Mouse (Mus musculus) stomach, embryonic 16.5 days (tissue): Measurements from ENCODE around the gene Gm49342. TPM values are rescaled to one million over a fixed set of nuclear protein-coding genes. Genes with fewer than 3 reads are reported as not detected.
"Not testable (repeated sequence)": the region's sequence is repeated elsewhere in the genome, so short reads cannot be mapped to it uniquely, and the experiment has no call there.

ENCODE experiments used
- ATAC-seq: fragments of 200-750 bp; cut with Nextera tagmentation; 2 replicates; pipeline ENCODE4 v1.8.0; 2017; ENCODE audit warnings: moderate number of reproducible peaks, moderate TSS enrichment; ENCODE audit not compliant: insufficient read depth, low FRiP score
- H3K27ac ChIP-seq: fragments of 300-500 bp; sonication (generic); 2 replicates; pipeline ENCODE4 v1.5.1; 2014; ENCODE audit warnings: low read length
- H3K27me3 ChIP-seq: fragments of 300-500 bp; sonication (generic); 2 replicates; pipeline ENCODE4 v1.6.1; 2014; ENCODE audit warnings: low read length, control low read depth, mixed read lengths; ENCODE audit not compliant: control insufficient read depth, insufficient read depth
- H3K36me3 ChIP-seq: fragments of 300-500 bp; sonication (generic); 2 replicates; pipeline ENCODE4 v1.6.1; 2014; ENCODE audit warnings: low read length; ENCODE audit not compliant: control insufficient read depth, insufficient read depth
- H3K4me1 ChIP-seq: fragments of 300-500 bp; sonication (generic); 2 replicates; pipeline ENCODE4 v1.6.1; 2014; ENCODE audit warnings: low read length, control low read depth, mixed read lengths; ENCODE audit not compliant: control insufficient read depth, insufficient read depth
- H3K4me2 ChIP-seq: fragments of 300-500 bp; sonication (generic); 2 replicates; pipeline ENCODE4 v1.6.1; 2014; ENCODE audit warnings: low read depth, low read length, mixed read lengths
- H3K4me3 ChIP-seq: fragments of 300-500 bp; sonication (generic); replicated peaks from 2 replicates; pipeline ENCODE4 v1.5.1; 2014; ENCODE audit warnings: mild to moderate bottlenecking, low read length
- H3K9ac ChIP-seq: fragments of 300-500 bp; sonication (generic); 2 replicates; pipeline ENCODE4 v1.6.1; 2014; ENCODE audit warnings: low read length
- H3K9me3 ChIP-seq: fragments of 300-500 bp; sonication (generic); replicated peaks from 2 replicates; pipeline ENCODE4 v1.6.1; 2016; ENCODE audit warnings: low read length, control low read depth; ENCODE audit not compliant: control insufficient read depth
- WGBS: fragments of 180-500 bp; shearing (Covaris S2); extraction: QIAGEN DNeasy Blood & Tissue Kit; methylation state at CpG from one replicate; pipeline ENCODE4 v1.1.7; 2014; 5-methylcytosine and 5-hydroxymethylcytosine counted together
- polyA plus RNA-seq: library from polyadenylated mRNA; unstranded; fragments of >200 nt; fragmentation: Nextera tagmentation; extraction: Ambion mirVana; gene quantifications from 2 replicates; pipeline ENCODE4 v1.2.1, GENCODE M21; 2015

Gm49342 gene
- polyA plus RNA-seq, 1 experiment from 2014 or later: not detected

GRCm38 (mm10) chr14:50930377-50930753, 14.0 kb upstream of the Gm49342 start:
- Histone ChIP-seq H3K9me3 (no peaks in the 10 kb centered on the region), H3K9ac (peak overlapping the region; percentile 98), H3K4me2 (peak overlapping the region; percentile 83), H3K36me3 (peaks cover 19% of the 10 kb centered on the region; the same call in 1 of the 2 replicates), H3K27me3 (no peaks in the 10 kb centered on the region), H3K27ac (peak overlapping the region; percentile 96), H3K4me3 (peak overlapping the region; percentile 99), H3K4me1 (peaks cover 12% of the 10 kb centered on the region)
- peak; percentile 58 for ATAC-seq
- WGBS: under 1% methylated on average over 38 of the region's 38 CpGs

- Histone ChIP-seq H3K9me3 (no peaks in the 10 kb centered on the region), H3K4me3 (peak within 1 kb of the TSS; percentile 99), H3K27ac (peak within 1 kb of the TSS; percentile 96), H3K36me3 (peaks cover 18% of the 10 kb centered on the region; the same call in 1 of the 2 replicates), H3K9ac (peak within 1 kb of the TSS; percentile 98), H3K4me1 (peaks cover 10% of the 10 kb centered on the region), H3K27me3 (no peaks in the 10 kb centered on the region), H3K4me2 (peak within 1 kb of the TSS; percentile 83)
- WGBS: under 1% methylated on average over 67 of the region's 68 CpGs
- ATAC-seq: peak; percentile 99
Observed at GRCm38 (mm10) chr14:50930754-50931492, 13.4 kb upstream of the Gm49342 start, which contains the start of the genes Pip4p1 and Pnp. TSS of gene Pip4p1 (minus strand) at chr14:50930856. TSS of gene Pnp (plus strand) at chr14:50931082.

DNA sequence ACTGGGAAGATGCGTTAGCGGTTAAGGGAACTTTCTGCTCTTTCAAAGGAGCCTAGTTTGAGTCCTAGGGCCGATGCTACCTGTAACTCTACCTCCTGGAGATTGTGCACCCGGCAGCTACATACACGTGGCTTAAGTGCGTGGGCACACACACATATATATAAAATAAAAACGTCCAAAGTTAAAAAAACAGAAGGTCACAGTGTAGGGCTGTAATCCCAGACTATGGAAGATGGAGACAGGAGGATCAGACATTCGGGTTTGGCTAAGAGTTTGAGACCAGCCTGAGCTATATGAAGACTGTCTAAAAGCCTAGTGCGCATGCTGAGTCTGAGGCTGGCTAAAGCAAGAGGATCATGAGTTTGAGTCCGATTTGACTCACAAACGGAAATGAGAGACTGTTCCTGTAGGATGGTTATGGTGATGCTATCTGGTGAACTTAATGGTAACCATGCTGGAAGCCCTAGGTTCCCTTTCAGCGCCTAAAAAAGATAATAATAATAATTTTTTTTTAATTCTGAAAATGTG, 12.8 kb upstream of the Gm49342 start:
- Histone ChIP-seq H3K4me2 (peak overlapping the region; percentile 82), H3K36me3 (peaks cover 13% of the 10 kb centered on the region; the same call in 1 of the 2 replicates), H3K27me3 (no peaks in the 10 kb centered on the region), H3K9ac (peak overlapping the region; percentile 70), H3K27ac (peak overlapping the region; percentile 90), H3K4me1 (peaks cover 8% of the 10 kb centered on the region; the same call in 1 of the 2 replicates), H3K9me3 (no peaks in the 10 kb centered on the region), H3K4me3 (peak overlapping the region; percentile 99)
- ATAC-seq: no peak
- WGBS: 8% methylated on average over 12 of the region's 12 CpGs

- no peaks in the 10 kb centered on the region for H3K4me1 ChIP-seq
- H3K4me3 ChIP-seq: no peak overlapping the region
- H3K27ac ChIP-seq: no peak overlapping the region
- no peaks in the 10 kb centered on the region for H3K36me3 ChIP-seq
- no peaks in the 10 kb centered on the region for H3K9me3 ChIP-seq
- no peaks in the 10 kb centered on the region for H3K27me3 ChIP-seq
- ATAC-seq: no peak
- WGBS: 34% methylated on average over 1 of the region's 1 CpGs
- no peak overlapping the region for H3K4me2 ChIP-seq
- H3K9ac ChIP-seq: no peak overlapping the region
Observed at GRCm38 (mm10) chr14:50936649-50937048, 7.7 kb upstream of the Gm49342 start.

GRCm38 (mm10) chr14:50938119-50938908, 6.0 kb upstream of the Gm49342 start:
- no peak overlapping the region for H3K4me2 ChIP-seq
- H3K27me3 ChIP-seq: no peaks in the 10 kb centered on the region
- no peaks in the 10 kb centered on the region for H3K9me3 ChIP-seq
- no peaks in the 10 kb centered on the region for H3K36me3 ChIP-seq
- ATAC-seq: no peak
- H3K4me1 ChIP-seq: no peaks in the 10 kb centered on the region
- 86% methylated on average over 3 of the region's 3 CpGs for WGBS
- no peak overlapping the region for H3K4me3 ChIP-seq
- H3K27ac ChIP-seq: no peak overlapping the region
- no peak overlapping the region for H3K9ac ChIP-seq

GRCm38 (mm10) chr14:50938940-50939339, 5.4 kb upstream of the Gm49342 start:
- Histone ChIP-seq H3K36me3 (no peaks in the 10 kb centered on the region), H3K9me3 (no peaks in the 10 kb centered on the region), H3K4me3 (no peak overlapping the region), H3K27me3 (no peaks in the 10 kb centered on the region), H3K27ac (no peak overlapping the region), H3K4me2 (no peak overlapping the region), H3K9ac (no peak overlapping the region), H3K4me1 (no peaks in the 10 kb centered on the region)
- 43% methylated on average over 2 of the region's 2 CpGs for WGBS
- no peak for ATAC-seq

- under 1% methylated on average over 15 of the region's 15 CpGs for WGBS
- H3K4me1 ChIP-seq: not testable (repeated sequence)
- peak; percentile 91 for ATAC-seq
Observed at GRCm38 (mm10) chr14:50944668-50945033, 334 bp downstream of the Gm49342 start.

DNA sequence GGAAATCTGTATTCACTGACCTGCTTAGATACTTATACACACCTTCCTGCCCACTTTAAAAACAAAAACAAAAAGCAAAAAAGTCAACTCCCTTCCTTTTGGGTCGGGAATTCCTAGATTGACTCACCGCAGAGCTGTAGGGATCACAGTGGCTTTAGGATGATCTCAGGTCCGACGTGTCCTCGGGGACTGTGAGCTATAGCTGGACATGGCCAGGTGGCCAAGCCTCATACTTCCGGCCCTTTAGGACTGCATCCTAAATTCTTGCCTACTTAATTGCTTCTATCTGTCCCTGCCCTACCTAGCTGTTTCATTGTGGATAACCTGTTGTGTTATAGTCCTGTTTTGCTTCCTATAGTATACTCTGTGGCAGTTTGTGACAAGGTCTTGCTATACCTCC, 764 bp downstream of the Gm49342 start:
- peak overlapping the region; percentile 88 for H3K27ac ChIP-seq
- H3K4me3 ChIP-seq: peak overlapping the region; percentile 60
- not testable (repeated sequence) for H3K4me1 ChIP-seq, H3K27me3 ChIP-seq, H3K36me3 ChIP-seq, ATAC-seq, H3K9me3 ChIP-seq
- H3K9ac ChIP-seq: peak overlapping the region; percentile 72
- WGBS: 7% methylated on average over 6 of the region's 6 CpGs
- peak overlapping the region; percentile 69 for H3K4me2 ChIP-seq

More at GRCm38 (mm10) chr14:50944668-50945033, 334 bp downstream of the Gm49342 start:
- Histone ChIP-seq H3K4me3 (peak overlapping the region; percentile 60), H3K4me2 (peak overlapping the region; percentile 69), H3K9ac (peak overlapping the region; percentile 72), H3K27ac (peak overlapping the region; percentile 88)
- not testable (repeated sequence) for H3K9me3 ChIP-seq, H3K36me3 ChIP-seq, H3K27me3 ChIP-seq

- H3K27me3 ChIP-seq, H3K4me1 ChIP-seq, H3K36me3 ChIP-seq, H3K9me3 ChIP-seq, H3K27ac ChIP-seq, ATAC-seq: not testable (repeated sequence)
- H3K4me3 ChIP-seq: peak overlapping the region; percentile 60
- peak overlapping the region; percentile 69 for H3K4me2 ChIP-seq
- 19% methylated on average over 3 of the region's 3 CpGs for WGBS
- peak overlapping the region; percentile 72 for H3K9ac ChIP-seq
Observed at GRCm38 (mm10) chr14:50945526-50945925, 1.2 kb downstream of the Gm49342 start.
